Mouse (Mus musculus): ENCODE measurements around the gene Rps3. TPM values are rescaled to one million over a fixed set of nuclear protein-coding genes. Genes with fewer than 3 reads are reported as not detected.

Rps3 gene
- polyA plus RNA-seq, 1 experiment from 2014 or later = 818 TPM

DNA sequence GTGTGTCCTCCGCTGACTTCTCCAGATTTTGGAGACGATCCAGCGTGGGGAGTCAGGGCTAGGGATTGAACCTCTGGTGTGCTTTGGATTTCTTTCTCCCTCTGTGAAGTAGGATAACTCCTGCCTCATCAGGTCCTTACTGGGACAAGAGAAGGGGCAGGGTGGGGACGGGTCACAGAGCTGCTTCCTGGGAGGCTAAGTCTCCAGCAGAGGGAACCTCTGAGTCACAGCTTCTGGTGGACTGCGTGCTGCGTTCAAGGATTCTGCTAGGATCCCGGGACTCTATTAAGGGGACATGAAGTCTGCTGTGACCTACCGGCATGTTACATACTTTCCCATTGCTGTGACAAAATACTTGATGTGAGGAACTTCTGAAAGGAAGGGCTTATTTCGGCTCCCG lies 44.7 kb downstream of the Rps3 start:
- Histone ChIP-seq H3K4me1 (replicated peaks; ENCODE audit: control insufficient read depth, insufficient read depth, low read length) (peaks cover 13% of the 10 kb centered on the region), H3K4me2 (ENCODE audit: low read depth, low read length) (no peak overlapping the region), H3K9ac (ENCODE audit: low read length) (no peak overlapping the region), H3K27ac (ENCODE audit: low read length) (no peak overlapping the region), H3K36me3 (ENCODE audit: control insufficient read depth, insufficient read depth, low read length) (no peaks in the 10 kb centered on the region), H3K9me3 (ENCODE audit: control insufficient read depth, low read length) (no peaks in the 10 kb centered on the region), H3K4me3 (ENCODE audit: low read length) (no peak overlapping the region), H3K27me3 (ENCODE audit: control insufficient read depth, insufficient read depth, low read depth, low read length) (no peaks in the 10 kb centered on the region)
- no peak for ATAC-seq (ENCODE audit: low read depth)
- 62% methylated on average over 10 of the region's 10 CpGs for WGBS

GRCm38 (mm10) chr7:99436530-99436929 lies 47.0 kb downstream of the Rps3 start:
- no peaks in the 10 kb centered on the region for H3K27me3 ChIP-seq (ENCODE audit: control insufficient read depth, insufficient read depth, low read depth, low read length)
- no peak for ATAC-seq (ENCODE audit: low read depth)
- no peak overlapping the region for H3K4me3 ChIP-seq (ENCODE audit: low read length)
- WGBS = 17% methylated on average over 4 of the region's 4 CpGs
- no peak overlapping the region for H3K27ac ChIP-seq (ENCODE audit: low read length)
- H3K9ac ChIP-seq (ENCODE audit: low read length) = no peak overlapping the region
- no peak overlapping the region for H3K4me2 ChIP-seq (ENCODE audit: low read depth, low read length)
- H3K9me3 ChIP-seq (ENCODE audit: control insufficient read depth, low read length) = no peaks in the 10 kb centered on the region
- no peaks in the 10 kb centered on the region for H3K36me3 ChIP-seq (ENCODE audit: control insufficient read depth, insufficient read depth, low read length)
- H3K4me1 ChIP-seq (replicated peaks; ENCODE audit: control insufficient read depth, insufficient read depth, low read length) = peaks cover 7% of the 10 kb centered on the region

- no peaks in the 10 kb centered on the region for H3K27me3 ChIP-seq (ENCODE audit: control insufficient read depth, insufficient read depth, low read depth, low read length)
- no peak for ATAC-seq (ENCODE audit: low read depth)
Observed at GRCm38 (mm10) chr7:99434672-99435250, 48.8 kb downstream of the Rps3 start.

GRCm38 (mm10) chr7:99432863-99433262 lies 50.7 kb downstream of the Rps3 start:
- Histone ChIP-seq H3K4me3 (ENCODE audit: low read length) (no peak overlapping the region), H3K36me3 (ENCODE audit: control insufficient read depth, insufficient read depth, low read length) (no peaks in the 10 kb centered on the region), H3K4me2 (ENCODE audit: low read depth, low read length) (no peak overlapping the region), H3K27ac (ENCODE audit: low read length) (no peak overlapping the region), H3K4me1 (replicated peaks; ENCODE audit: control insufficient read depth, insufficient read depth, low read length) (peaks cover 3% of the 10 kb centered on the region; the same call in 1 of the 2 replicates), H3K9me3 (ENCODE audit: control insufficient read depth, low read length) (no peaks in the 10 kb centered on the region), H3K9ac (ENCODE audit: low read length) (no peak overlapping the region), H3K27me3 (ENCODE audit: control insufficient read depth, insufficient read depth, low read depth, low read length) (no peaks in the 10 kb centered on the region)
- ATAC-seq (ENCODE audit: low read depth) = no peak
- 77% methylated on average over 6 of the region's 6 CpGs for WGBS

More at GRCm38 (mm10) chr7:99434672-99435250, 48.8 kb downstream of the Rps3 start:
- H3K36me3 ChIP-seq (ENCODE audit: control insufficient read depth, insufficient read depth, low read length) = no peaks in the 10 kb centered on the region
- H3K27ac ChIP-seq (ENCODE audit: low read length) = no peak overlapping the region
- peaks cover 3% of the 10 kb centered on the region; the same call in 1 of the 2 replicates for H3K4me1 ChIP-seq (replicated peaks; ENCODE audit: control insufficient read depth, insufficient read depth, low read length)
- WGBS = 49% methylated on average over 12 of the region's 12 CpGs
- no peak overlapping the region for H3K9ac ChIP-seq (ENCODE audit: low read length)
- no peaks in the 10 kb centered on the region for H3K9me3 ChIP-seq (ENCODE audit: control insufficient read depth, low read length)
- H3K4me2 ChIP-seq (ENCODE audit: low read depth, low read length) = no peak overlapping the region
- no peak overlapping the region for H3K4me3 ChIP-seq (ENCODE audit: low read length)

- Histone ChIP-seq H3K27ac (ENCODE audit: low read length) (no peak overlapping the region), H3K9ac (ENCODE audit: low read length) (no peak overlapping the region)
- ATAC-seq (ENCODE audit: low read depth) = no peak
Observed at GRCm38 (mm10) chr7:99432248-99432647, 51.3 kb downstream of the Rps3 start.

GRCm38 (mm10) chr7:99430246-99430645 lies 53.3 kb downstream of the Rps3 start:
- no peaks in the 10 kb centered on the region for H3K27me3 ChIP-seq (ENCODE audit: control insufficient read depth, insufficient read depth, low read depth, low read length)
- 65% methylated on average over 11 of the region's 11 CpGs for WGBS
- no peaks in the 10 kb centered on the region for H3K36me3 ChIP-seq (ENCODE audit: control insufficient read depth, insufficient read depth, low read length)
- peaks cover 4% of the 10 kb centered on the region for H3K4me1 ChIP-seq (replicated peaks; ENCODE audit: control insufficient read depth, insufficient read depth, low read length)
- no peak overlapping the region for H3K27ac ChIP-seq (ENCODE audit: low read length)
- H3K9me3 ChIP-seq (ENCODE audit: control insufficient read depth, low read length) = no peaks in the 10 kb centered on the region
- no peak overlapping the region for H3K4me2 ChIP-seq (ENCODE audit: low read depth, low read length)
- ATAC-seq (ENCODE audit: low read depth) = no peak
- H3K4me3 ChIP-seq (ENCODE audit: low read length) = no peak overlapping the region
- no peak overlapping the region for H3K9ac ChIP-seq (ENCODE audit: low read length)

More at GRCm38 (mm10) chr7:99432248-99432647, 51.3 kb downstream of the Rps3 start:
- H3K4me1 ChIP-seq (replicated peaks; ENCODE audit: control insufficient read depth, insufficient read depth, low read length) = peaks cover 3% of the 10 kb centered on the region; the same call in 1 of the 2 replicates
- no peaks in the 10 kb centered on the region for H3K36me3 ChIP-seq (ENCODE audit: control insufficient read depth, insufficient read depth, low read length)
- no peaks in the 10 kb centered on the region for H3K9me3 ChIP-seq (ENCODE audit: control insufficient read depth, low read length)
- no peak overlapping the region for H3K4me2 ChIP-seq (ENCODE audit: low read depth, low read length)
- WGBS = 66% methylated on average over 14 of the region's 14 CpGs
- no peak overlapping the region for H3K4me3 ChIP-seq (ENCODE audit: low read length)
- H3K27me3 ChIP-seq (ENCODE audit: control insufficient read depth, insufficient read depth, low read depth, low read length) = no peaks in the 10 kb centered on the region

DNA sequence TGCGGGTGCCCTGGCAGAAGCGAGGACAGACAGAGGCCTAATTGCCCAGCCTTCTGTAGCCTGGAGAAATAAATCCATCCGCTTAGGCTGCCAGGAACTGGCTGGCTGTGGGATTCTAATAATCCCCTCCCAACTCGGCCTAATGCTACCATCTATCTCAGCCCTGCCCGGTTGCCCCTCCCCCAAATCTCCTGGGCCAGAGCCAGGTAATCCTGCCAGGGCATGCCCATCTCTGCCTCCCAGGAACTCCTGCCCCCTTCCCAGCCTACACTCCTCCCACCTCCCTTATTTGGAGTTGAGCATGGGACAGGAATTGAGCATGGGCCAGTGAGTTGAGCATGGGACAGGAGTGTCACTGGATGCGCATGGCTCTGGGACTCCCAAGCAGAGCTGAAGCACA lies 53.8 kb downstream of the Rps3 start:
- Histone ChIP-seq H3K27me3 (ENCODE audit: control insufficient read depth, insufficient read depth, low read depth, low read length) (no peaks in the 10 kb centered on the region), H3K4me2 (ENCODE audit: low read depth, low read length) (no peak overlapping the region), H3K9ac (ENCODE audit: low read length) (no peak overlapping the region), H3K4me1 (replicated peaks; ENCODE audit: control insufficient read depth, insufficient read depth, low read length) (peaks cover 8% of the 10 kb centered on the region), H3K4me3 (ENCODE audit: low read length) (no peak overlapping the region), H3K36me3 (ENCODE audit: control insufficient read depth, insufficient read depth, low read length) (no peaks in the 10 kb centered on the region), H3K27ac (ENCODE audit: low read length) (no peak overlapping the region), H3K9me3 (ENCODE audit: control insufficient read depth, low read length) (no peaks in the 10 kb centered on the region)
- WGBS = 69% methylated on average over 6 of the region's 6 CpGs
- ATAC-seq (ENCODE audit: low read depth) = no peak

DNA sequence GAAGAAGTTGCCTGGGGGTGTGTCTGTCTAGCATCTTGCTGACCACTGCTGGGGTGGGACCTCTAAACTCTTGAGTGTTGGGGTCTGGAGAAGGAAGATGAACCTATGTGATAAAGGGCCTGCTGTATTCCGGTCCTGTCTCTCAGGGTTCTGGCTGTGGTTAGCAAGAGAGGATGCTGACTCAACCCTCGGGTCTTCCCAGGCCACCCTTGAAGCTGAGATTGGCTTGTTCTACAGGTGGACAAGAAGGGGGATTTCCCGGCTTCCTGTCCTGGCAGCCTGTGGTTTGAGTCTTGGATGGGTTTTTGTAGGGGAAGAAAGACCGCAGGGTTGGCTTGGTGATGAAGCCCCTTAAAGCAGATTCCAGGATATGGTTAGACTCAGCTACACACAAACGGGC lies 54.7 kb downstream of the Rps3 start:
- WGBS = 77% methylated on average over 5 of the region's 5 CpGs
- no peak for ATAC-seq (ENCODE audit: low read depth)
- Histone ChIP-seq H3K9ac (ENCODE audit: low read length) (no peak overlapping the region), H3K4me2 (ENCODE audit: low read depth, low read length) (no peak overlapping the region), H3K4me3 (ENCODE audit: low read length) (no peak overlapping the region), H3K27me3 (ENCODE audit: control insufficient read depth, insufficient read depth, low read depth, low read length) (no peaks in the 10 kb centered on the region), H3K36me3 (ENCODE audit: control insufficient read depth, insufficient read depth, low read length) (no peaks in the 10 kb centered on the region), H3K9me3 (ENCODE audit: control insufficient read depth, low read length) (no peaks in the 10 kb centered on the region), H3K27ac (ENCODE audit: low read length) (no peak overlapping the region), H3K4me1 (replicated peaks; ENCODE audit: control insufficient read depth, insufficient read depth, low read length) (peaks cover 11% of the 10 kb centered on the region)

DNA sequence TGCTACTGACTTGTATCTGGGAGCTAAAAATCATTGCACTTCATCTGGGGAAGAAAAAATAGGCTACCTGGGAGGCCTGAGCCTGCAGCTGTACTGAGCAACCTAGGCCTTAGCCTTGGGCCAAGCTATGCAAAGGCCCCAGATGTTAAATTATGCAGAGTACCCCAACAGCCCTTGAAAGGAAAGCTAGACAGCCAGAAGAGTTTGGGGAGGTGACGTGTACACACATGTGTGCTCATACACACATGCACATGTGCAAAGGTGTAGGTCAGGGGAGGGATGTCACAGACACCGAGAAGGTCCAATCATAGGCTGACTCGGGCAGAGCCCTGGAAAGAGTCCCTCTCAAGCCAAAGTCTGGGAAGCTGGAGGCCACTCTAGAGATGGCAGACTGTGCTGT lies 55.6 kb downstream of the Rps3 start:
- Histone ChIP-seq H3K4me2 (ENCODE audit: low read depth, low read length) (no peak overlapping the region), H3K27me3 (ENCODE audit: control insufficient read depth, insufficient read depth, low read depth, low read length) (no peaks in the 10 kb centered on the region), H3K9me3 (ENCODE audit: control insufficient read depth, low read length) (no peaks in the 10 kb centered on the region), H3K4me3 (ENCODE audit: low read length) (no peak overlapping the region), H3K4me1 (replicated peaks; ENCODE audit: control insufficient read depth, insufficient read depth, low read length) (peaks cover 12% of the 10 kb centered on the region), H3K27ac (ENCODE audit: low read length) (no peak overlapping the region), H3K9ac (ENCODE audit: low read length) (no peak overlapping the region), H3K36me3 (ENCODE audit: control insufficient read depth, insufficient read depth, low read length) (no peaks in the 10 kb centered on the region)
- no peak for ATAC-seq (ENCODE audit: low read depth)
- WGBS = 92% methylated on average over 3 of the region's 3 CpGs

Data from lung, embryonic 16.5 days (tissue).